In the genomic region with DNA sequence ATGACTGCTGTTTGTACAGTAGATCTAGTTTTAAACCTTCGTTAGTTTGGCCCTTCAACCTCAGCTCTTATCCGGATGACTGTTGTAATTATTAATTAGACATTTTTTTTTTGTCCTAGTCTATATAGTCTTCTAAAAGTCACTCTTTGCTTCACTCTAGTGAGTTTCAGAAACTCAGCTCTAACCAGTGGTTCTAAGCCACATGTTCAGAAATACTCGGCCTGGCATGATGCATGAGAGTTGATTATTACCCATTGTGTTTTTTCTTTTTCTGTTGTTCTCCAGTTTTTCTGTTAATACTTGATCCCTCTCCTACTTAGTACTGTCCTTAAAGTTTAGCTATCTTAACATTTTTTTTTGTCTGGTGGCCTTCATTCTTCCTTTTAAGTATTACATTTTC, we compare ENCODE assay signal across 15 mouse cellular contexts.
"Had no signal": no experiment of that assay in that cellular context is flagged by ENCODE, and none has a peak within 500 bp of the region (broad histone marks: within the 10 kb centered on the region; RNA-seq: fewer than 3 reads in every experiment).

No protein-coding gene starts in this region.

- H3K4me1 ChIP-seq: stomach, embryonic 15.5 days had no signal

- H3K4me3 ChIP-seq: neural tube, embryonic 15.5 days; stomach, embryonic 15.5 days had no signal

- H3K36me3 ChIP-seq: neural tube, embryonic 15.5 days; stomach, embryonic 15.5 days had no signal

- H3K9ac ChIP-seq: neural tube, embryonic 15.5 days; stomach, embryonic 15.5 days had no signal

- H3K27ac ChIP-seq: neural tube, embryonic 15.5 days; stomach, embryonic 15.5 days; stomach, postnatal 0 days had no signal

- DNase-seq: retina, postnatal 1 day; right cerebral cortex, adult 18-20 months; right cerebral cortex, postnatal 14 days; right cerebral cortex, postnatal 25 days; right cerebral cortex, postnatal 4 days; spleen, adult 18-20 months; thymus, adult 18-20 months; thymus, adult 2 months; thymus, postnatal 14 days; thymus, postnatal 25 days; thymus, postnatal 36 days; thymus, postnatal 4 days had no signal

- H3K27me3 ChIP-seq: neural tube, embryonic 15.5 days; stomach, embryonic 15.5 days had no signal

- H3K9me3 ChIP-seq: neural tube, embryonic 15.5 days; stomach, embryonic 15.5 days had no signal

- H3K4me2 ChIP-seq: neural tube, embryonic 15.5 days; stomach, embryonic 15.5 days had no signal
